ENCODE assay signal across 23 mouse cellular contexts in genomic region chr10:86257045-86257444, GRCm38 (mm10). TPM values are rescaled to one million over a fixed set of nuclear protein-coding genes. Genes with fewer than 3 reads are reported as not detected.
DNase-seq lines count a peak whose midpoint lies in the region; ATAC-seq and TF ChIP-seq lines count a peak whose summit lies in the region.
"Had no signal": no experiment of that assay in that cellular context is flagged by ENCODE, and none has a peak within 500 bp of the region (broad histone marks: within the 10 kb centered on the region; RNA-seq: fewer than 3 reads in every experiment).

No protein-coding gene starts in this region.

- H3K4me1 ChIP-seq in midbrain, embryonic 11.5 days (ENCODE audit: control insufficient read depth, insufficient read depth, low read length), result no peaks in the 10 kb centered on the region
- peaks cover 2% of the 10 kb centered on the region for H3K4me1 ChIP-seq in midbrain, embryonic 16.5 days (ENCODE audit: control insufficient read depth, insufficient read depth, low read length)
- H3K4me1 ChIP-seq: forebrain, embryonic 10.5 days; forebrain, embryonic 13.5 days had no signal

- H3K27me3 ChIP-seq in midbrain, embryonic 11.5 days (ENCODE audit: control insufficient read depth, insufficient read depth, low read length), result no peaks in the 10 kb centered on the region
- H3K27me3 ChIP-seq in midbrain, embryonic 16.5 days (ENCODE audit: control insufficient read depth, insufficient read depth, low read depth, low read length), result no peaks in the 10 kb centered on the region
- no peaks in the 10 kb centered on the region for H3K27me3 ChIP-seq in Patski
- H3K27me3 ChIP-seq: forebrain, embryonic 13.5 days; heart, embryonic 13.5 days had no signal

- no peaks in the 10 kb centered on the region for H3K9me3 ChIP-seq in midbrain, embryonic 11.5 days (ENCODE audit: control insufficient read depth, low read length)
- H3K9me3 ChIP-seq in midbrain, embryonic 16.5 days (replicated peaks; ENCODE audit: control insufficient read depth, low read length, poor library complexity, severe bottlenecking), result no peaks in the 10 kb centered on the region
- H3K9me3 ChIP-seq: forebrain, embryonic 10.5 days; forebrain, embryonic 13.5 days had no signal

- in situ Hi-C loops in Patski (cut with MboI; ENCODE audit: low pct_unique_long_range_greater_than_20kb), result no loop called here

- no peaks in the 10 kb centered on the region for H3K36me3 ChIP-seq in midbrain, embryonic 11.5 days (ENCODE audit: control insufficient read depth, insufficient read depth, low read length)
- no peaks in the 10 kb centered on the region for H3K36me3 ChIP-seq in midbrain, embryonic 16.5 days (ENCODE audit: control insufficient read depth, insufficient read depth, low read length)
- H3K36me3 ChIP-seq: forebrain, embryonic 10.5 days; heart, embryonic 13.5 days had no signal

- no peak overlapping the region for H3K9ac ChIP-seq in midbrain, embryonic 11.5 days (ENCODE audit: low read length)
- no peak overlapping the region for H3K9ac ChIP-seq in midbrain, embryonic 16.5 days (ENCODE audit: low read depth, low read length)
- H3K9ac ChIP-seq: forebrain, embryonic 13.5 days; heart, embryonic 13.5 days; hindbrain, embryonic 14.5 days had no signal

- CTCF ChIA-PET in Patski (lab: Charles Lee), result interaction anchor here (0.9 to 2.4 kb wide), 5 partner anchors 13 to 41 kb away, joined by 3 to 5 read pairs (median 4); no protein-coding TSS in a partner anchor

- POLR2A ChIA-PET in Patski (lab: Charles Lee), result no interaction called here

- TF ChIP-seq CTCF in Patski (IDR thresholded peaks at IDR 0.05), result no peak

- ATAC-seq in midbrain, embryonic 11.5 days (ENCODE audit: low FRiP score), result no peak
- no peak for ATAC-seq in midbrain, embryonic 16.5 days
- peak; percentile 65 for ATAC-seq in Patski
- ATAC-seq: activated CD4-positive, CD25-positive, alpha-beta regulatory T cell, adult 4 months; hindbrain, postnatal 0 days; inflammation-experienced regulatory T-cells, adult 6 months; intestine, embryonic 16.5 days had no signal

- WGBS in midbrain, embryonic 11.5 days, result 89% methylated on average over 3 of the region's 3 CpGs
- 82% methylated on average over 3 of the region's 3 CpGs for WGBS in midbrain, embryonic 16.5 days

- H3K4me3 ChIP-seq in midbrain, embryonic 11.5 days (ENCODE audit: low read depth, low read length), result no peak overlapping the region
- H3K4me3 ChIP-seq in midbrain, embryonic 16.5 days (ENCODE audit: low read depth, low read length), result no peak overlapping the region
- H3K4me3 ChIP-seq: forebrain, embryonic 10.5 days; forebrain, embryonic 13.5 days; heart, embryonic 13.5 days had no signal

- peak; percentile 47 for DNase-seq in midbrain, embryonic 11.5 days (ENCODE audit: low spot score, missing footprints)
- peak; percentile 41 for DNase-seq in Muller cell, postnatal 12 days (ENCODE audit: inconsistent ontology term)
- DNase-seq in Patski (ENCODE audit: low read depth, low spot score), result no peak
- no peak for DNase-seq in c-Kit-positive CD71-positive TER-119-positive erythroid progenitor cells, embryonic 14.5 days (ENCODE audit: low spot score)
- no peak for DNase-seq in spleen, postnatal 10 days (ENCODE audit: low spot score in 2 of 2)
- DNase-seq: adrenal gland, adult 2 months; adrenal gland, postnatal 25 days; cerebellum, adult 18-20 months; cerebellum, adult 9-10 months; cerebellum, postnatal 14 days; gastrocnemius, postnatal 14 days; heart, adult 18-20 months; heart, postnatal 14 days; heart, postnatal 4 days had no signal

- no peak overlapping the region for H3K27ac ChIP-seq in midbrain, embryonic 11.5 days (ENCODE audit: low read depth, low read length)
- H3K27ac ChIP-seq in midbrain, embryonic 16.5 days (ENCODE audit: low read length), result no peak overlapping the region
- H3K27ac ChIP-seq: forebrain, embryonic 10.5 days; forebrain, embryonic 13.5 days; heart, embryonic 13.5 days; hindbrain, embryonic 14.5 days; hindbrain, postnatal 0 days had no signal

- no peak overlapping the region for H3K4me2 ChIP-seq in midbrain, embryonic 11.5 days
- no peak overlapping the region for H3K4me2 ChIP-seq in midbrain, embryonic 16.5 days (ENCODE audit: low read length)
- H3K4me2 ChIP-seq: forebrain, embryonic 13.5 days; heart, embryonic 13.5 days; hindbrain, embryonic 14.5 days had no signal

RNA-seq across cellular contexts. Expression of gene Timp3, which starts 43.1 kb away (rescaled TPM):
- 20.2 and 20.7 TPM in 2 replicates for polyA plus RNA-seq in midbrain, embryonic 11.5 days (2014; fragmentation: Nextera tagmentation; extraction: Ambion mirVana)
- polyA plus RNA-seq in midbrain, embryonic 16.5 days (2015; fragmentation: Nextera tagmentation; extraction: Ambion mirVana), result 30.9 and 37.4 TPM in 2 replicates
- 554 TPM for polyA plus RNA-seq in Patski (2021)
- polyA plus RNA-seq: activated CD4-positive, CD25-positive, alpha-beta regulatory T cell, adult 4 months; inflammation-experienced regulatory T-cells, adult 6 months had no signal

Comparison
In these comparisons a context has a peak if more than half of its experiments do, and no peak if none do; other contexts are left out.
1. DNase-seq: peak in midbrain, embryonic 11.5 days (single experiment) and Muller cell, postnatal 12 days (single experiment); none in Patski (single experiment), c-Kit-positive CD71-positive TER-119-positive erythroid progenitor cells, embryonic 14.5 days (single experiment) and spleen, postnatal 10 days (0 of 2).
2. RNA of gene Timp3, which starts 43.1 kb away (polyA plus RNA-seq): 554 TPM in Patski (single experiment); 30.9 to 37.4 TPM in midbrain, embryonic 16.5 days and 20.2 to 20.7 TPM in midbrain, embryonic 11.5 days; every median in the first group is over 10 times any median in the second.